Mouse (Mus musculus) embryonic fibroblast, embryonic 13.5 days (primary cell): ENCODE data around the gene Ano8.
"Not testable (repeated sequence)": the region's sequence is repeated elsewhere in the genome, so short reads cannot be mapped to it uniquely, and the experiment has no call there.

Experiments
- CTCF ChIP-seq: IDR thresholded peaks from 2 replicates; pipeline ENCODE4 v1.5.1; 2011; ENCODE audit warnings: mild to moderate bottlenecking, control low read depth, low read length, moderate library complexity, borderline replicate concordance; ENCODE audit not compliant: insufficient read depth
- POLR2A ChIP-seq: IDR thresholded peaks from 2 replicates; pipeline ENCODE4 v1.6.1; 2011; ENCODE audit warnings: low read depth, mild to moderate bottlenecking, control low read depth, low read length, moderate library complexity

DNA sequence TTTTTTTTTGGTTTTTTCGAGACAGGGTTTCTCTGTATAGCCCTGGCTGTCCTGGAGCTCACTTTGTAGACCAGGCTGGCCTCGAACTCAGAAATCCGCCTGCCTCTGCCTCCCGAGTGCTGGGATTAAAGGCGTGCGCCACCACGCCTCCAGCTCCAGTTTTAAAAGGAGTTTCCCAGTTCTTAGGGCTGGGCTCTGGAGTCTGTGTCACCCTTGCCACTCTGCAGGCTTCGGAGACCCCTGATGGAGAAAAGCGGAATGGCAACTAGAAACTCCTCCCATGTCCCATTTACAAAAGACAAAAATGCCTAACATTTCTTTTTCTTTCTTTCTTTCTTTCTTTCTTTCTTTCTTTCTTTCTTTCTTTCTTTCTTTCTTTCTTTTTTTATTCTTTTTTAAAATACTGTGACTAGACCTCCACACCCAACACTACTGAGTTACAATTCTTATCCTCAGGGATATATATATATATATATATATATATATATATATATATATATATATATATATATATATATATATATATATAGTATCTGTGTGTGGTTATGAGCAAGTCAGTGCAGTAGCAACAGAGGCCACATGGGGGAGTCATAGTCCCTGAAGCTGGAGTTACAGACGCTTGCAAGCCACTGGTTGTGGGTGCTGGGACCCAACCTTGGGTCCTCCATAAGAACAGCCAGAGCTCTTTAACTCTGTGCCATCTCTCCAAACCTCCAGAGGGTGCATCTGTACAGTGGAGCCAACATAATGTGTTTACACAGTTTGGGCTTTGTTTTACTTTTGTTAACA, 33.5 kb upstream of the Ano8 start:
- not testable (repeated sequence) for TF ChIP-seq POLR2A
- peak; percentile 34; the same call in 1 of the 2 replicates for TF ChIP-seq CTCF
